Mouse (Mus musculus) erythroblast, adult 5-6 weeks (primary cell): ENCODE data around the gene Ssbp2. TPM values are rescaled to one million over a fixed set of nuclear protein-coding genes. Genes with fewer than 3 reads are reported as not detected.

Source experiments
- ATAC-seq: replicated peaks from 2 replicates; pipeline ENCODE4 v1.8.0; 2016; ENCODE audit warnings: moderate number of reproducible peaks, mild to moderate bottlenecking, moderate TSS enrichment, inconsistent platforms; ENCODE audit not compliant: poor library complexity, low FRiP score, severe bottlenecking
- total RNA-seq, 2 experiments: library from RNA; stranded (forward) in 1 of 2; stranded (reverse) in 1 of 2; fragments of 150-400 nt in 1 of 2; fragments of 200-764, 138-1000 nt in 1 of 2; gene quantifications; 2 replicates each; pipeline versions ENCODE4 v1.2.3 to v1.2.4; 2015 to 2017; ENCODE audit warnings: low replicate concordance in 2 of 2

Gene Ssbp2
- total RNA-seq (2015; ENCODE audit: low replicate concordance) (13.8 and 16.1 TPM in 2 replicates), total RNA-seq (2017; ENCODE audit: low replicate concordance) (21.4 and 34.3 TPM in 2 replicates)

DNA sequence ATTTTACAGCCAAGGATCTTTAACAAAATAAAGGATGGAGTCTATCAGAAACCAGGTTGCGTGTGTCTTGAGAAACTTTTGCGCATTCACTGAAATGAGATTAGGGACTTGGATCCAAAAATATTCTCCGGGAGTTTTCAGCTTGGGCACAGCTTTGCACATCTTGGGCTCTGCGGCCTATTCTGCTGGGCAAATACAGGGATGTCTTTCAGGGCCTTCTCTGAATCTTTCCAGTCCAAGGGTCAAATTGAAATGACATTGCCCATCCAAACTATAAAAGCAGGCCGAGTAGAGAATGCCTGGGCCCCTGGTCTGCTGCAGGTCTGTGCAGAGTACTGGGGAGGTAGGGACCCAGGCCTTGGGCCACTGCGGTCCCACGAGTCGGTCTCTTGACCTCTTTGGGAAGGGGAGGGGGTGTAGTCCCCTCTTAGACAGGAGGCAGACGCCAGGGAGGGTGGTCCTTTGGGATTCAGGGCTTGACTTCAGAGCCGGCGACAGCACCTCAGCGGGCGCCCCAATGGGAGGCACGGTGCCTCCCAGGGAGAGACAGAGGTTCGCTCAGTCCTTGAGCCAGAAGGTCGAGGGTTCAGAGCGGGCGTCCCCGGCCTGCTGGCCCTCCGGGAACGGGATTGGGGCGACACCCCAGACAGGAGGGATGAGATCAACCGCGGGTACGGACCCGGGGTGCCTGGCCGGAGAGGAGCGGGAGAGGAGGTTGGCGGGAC is at the start of gene Ssbp2:
TSS of gene Ssbp2 (plus strand) at position 388 of the 725 bp plus-strand sequence.
- ATAC-seq = peak; percentile 47

- ATAC-seq = no peak
Measured at GRCm38 (mm10) chr13:91413752-91414503, 46.2 kb upstream of the Ssbp2 start.

DNA sequence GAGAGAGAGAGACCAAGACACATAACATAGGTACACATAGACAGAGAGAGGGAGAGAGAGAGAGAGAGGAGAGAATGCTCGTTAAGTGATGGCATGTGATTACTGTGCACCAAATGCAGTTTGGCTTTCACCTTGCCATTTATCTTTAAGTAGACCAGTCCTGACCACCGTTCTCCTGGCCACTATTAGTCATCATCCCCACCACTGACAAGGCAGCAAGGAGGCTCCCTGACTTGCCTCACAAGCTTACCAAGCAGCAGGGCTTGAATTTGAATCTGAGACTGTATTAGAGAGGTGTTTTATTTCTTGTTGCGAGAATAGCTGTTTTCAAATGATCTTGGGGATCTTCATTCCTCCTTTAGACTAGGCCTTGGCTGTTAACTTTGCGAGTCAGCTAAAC is 44.2 kb upstream of the Ssbp2 start:
- ATAC-seq = no peak

DNA sequence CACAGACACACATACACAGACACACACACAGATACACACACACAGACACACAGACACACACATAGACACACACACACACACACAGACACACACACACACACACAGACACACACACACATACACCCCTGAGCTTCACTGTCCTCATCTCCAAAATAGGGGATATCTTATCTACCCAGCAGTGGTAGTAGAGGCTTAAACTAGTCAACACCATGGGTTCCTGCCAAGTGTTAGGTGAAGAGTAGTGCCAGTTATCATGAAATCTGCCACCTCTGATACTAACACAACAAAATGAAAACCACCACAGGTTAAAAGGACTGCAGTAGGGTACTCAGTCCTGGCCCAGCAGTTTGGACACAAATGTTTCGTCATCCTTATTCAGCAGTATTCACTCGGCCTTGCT is 43.4 kb upstream of the Ssbp2 start:
- ATAC-seq = peak; percentile 58; the same call in 1 of the 2 replicates

- ATAC-seq = 0 out of 2 replicates have a peak, but pooled peaks have one; percentile 44
Measured at GRCm38 (mm10) chr13:91421387-91421949, 38.6 kb upstream of the Ssbp2 start.

- ATAC-seq = peak; percentile 58; the same call in 1 of the 2 replicates
Measured at GRCm38 (mm10) chr13:91430867-91431266, 29.2 kb upstream of the Ssbp2 start.

DNA sequence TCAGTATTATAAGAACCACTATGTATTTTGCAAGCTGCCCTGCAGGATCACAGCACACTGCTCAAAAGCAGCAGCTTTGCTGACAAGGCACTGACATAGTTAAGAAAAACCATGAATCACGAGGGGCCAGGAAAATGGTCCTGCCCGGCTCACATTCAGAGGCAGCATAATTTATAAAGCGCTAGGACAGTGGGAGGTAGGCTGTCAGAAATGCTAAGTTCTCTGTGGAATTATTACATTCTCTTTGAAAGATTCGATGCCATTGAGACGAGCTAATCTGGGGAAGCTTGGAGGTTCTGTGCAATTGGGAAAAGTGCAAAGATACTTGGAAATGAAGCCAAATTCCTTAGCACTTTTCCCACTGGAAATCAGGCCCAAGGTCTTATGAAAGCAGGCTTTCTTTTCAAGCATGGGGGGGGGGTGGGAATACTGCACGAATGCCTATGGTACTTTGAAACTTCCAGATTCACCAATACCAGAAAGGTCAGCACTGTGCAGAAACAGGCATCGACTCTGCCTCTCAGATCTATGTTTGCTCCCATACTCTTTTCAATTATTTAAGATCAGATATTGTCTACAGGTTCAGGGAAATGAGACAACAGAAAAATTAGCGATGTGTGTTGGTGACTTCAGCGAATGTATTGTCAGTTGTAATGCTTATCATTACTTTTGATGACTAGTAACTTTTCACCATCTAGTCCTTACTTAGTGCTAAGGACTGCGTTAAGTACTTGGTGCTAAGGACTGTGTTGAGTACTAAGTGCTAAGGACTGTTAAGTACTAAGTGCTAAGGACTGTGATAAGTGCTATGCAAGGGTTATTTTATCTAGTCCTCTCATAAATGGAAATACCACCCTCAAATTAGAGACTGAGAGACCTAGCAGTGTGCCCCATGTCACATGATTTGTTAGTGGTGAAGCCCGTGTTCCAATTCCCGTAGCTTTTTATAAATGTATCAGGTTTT is 28.4 kb upstream of the Ssbp2 start:
- ATAC-seq = no peak; the same call in 1 of the 2 replicates

- ATAC-seq = no peak
Measured at GRCm38 (mm10) chr13:91433021-91433420, 27.1 kb upstream of the Ssbp2 start.

- no peak for ATAC-seq
Measured at GRCm38 (mm10) chr13:91437931-91438330, 22.2 kb upstream of the Ssbp2 start.

GRCm38 (mm10) chr13:91441476-91441875 is 18.6 kb upstream of the Ssbp2 start:
- ATAC-seq = no peak

GRCm38 (mm10) chr13:91446728-91447127 is 13.4 kb upstream of the Ssbp2 start:
- ATAC-seq = no peak

DNA sequence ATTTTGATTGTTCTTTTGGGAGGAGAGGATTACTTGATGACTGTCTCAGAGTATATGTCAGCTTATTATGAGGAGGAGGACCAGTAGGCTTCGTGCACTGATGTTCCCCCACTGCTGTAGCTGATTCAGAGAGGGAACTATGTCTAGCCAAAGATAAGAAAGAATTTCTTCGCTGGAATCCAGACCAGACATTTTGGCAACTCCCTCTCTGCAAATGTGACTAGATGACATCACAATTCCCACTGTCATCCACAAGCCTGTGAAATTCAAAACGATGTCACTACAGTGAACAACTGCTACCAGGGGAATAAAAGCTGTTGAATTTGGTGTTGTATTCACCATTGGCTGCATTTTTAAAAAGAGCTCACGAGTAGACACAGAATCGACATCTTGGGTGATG is 11.1 kb upstream of the Ssbp2 start:
- no peak for ATAC-seq

GRCm38 (mm10) chr13:91451405-91452166 is 8.5 kb upstream of the Ssbp2 start:
- no peak for ATAC-seq

DNA sequence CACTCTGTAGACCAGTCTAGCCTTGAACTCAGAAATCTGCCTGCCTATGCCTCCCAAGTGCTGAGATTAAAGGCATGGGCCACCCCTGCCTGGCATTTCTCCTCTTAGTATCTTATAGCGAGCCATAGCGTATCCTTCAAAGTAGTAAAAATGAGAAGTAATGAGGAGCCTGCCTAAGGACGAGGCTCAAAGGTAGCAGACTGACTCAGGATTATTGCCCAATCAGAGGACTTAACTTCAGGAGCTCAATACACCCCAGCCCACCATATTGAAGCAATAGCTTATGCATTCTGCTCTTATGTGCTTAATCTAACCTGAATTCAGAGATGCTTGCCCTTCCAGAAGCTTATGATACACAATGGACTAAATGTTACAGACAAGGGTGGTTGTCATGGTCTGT is 7.8 kb upstream of the Ssbp2 start:
- ATAC-seq = no peak

GRCm38 (mm10) chr13:91453236-91453635 is 6.8 kb upstream of the Ssbp2 start:
- ATAC-seq = no peak

DNA sequence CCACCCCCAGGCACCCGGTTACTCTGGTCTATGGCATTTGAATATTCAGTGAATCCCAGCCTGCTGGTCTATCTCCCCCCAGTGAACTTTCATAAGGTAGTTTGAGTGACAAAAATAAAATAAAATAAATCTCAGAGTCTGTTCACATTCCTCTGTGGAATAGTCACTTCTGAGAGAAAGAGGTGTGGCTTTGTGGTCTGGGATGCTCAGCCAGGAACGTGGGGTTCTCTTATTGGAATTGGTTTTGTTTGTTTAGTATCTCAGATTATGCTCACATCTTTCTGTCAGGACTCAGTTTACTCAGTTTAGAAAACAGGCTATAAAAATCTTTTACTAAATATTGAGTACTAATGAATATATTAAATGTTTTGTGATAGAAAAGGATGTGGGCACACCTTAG is 4.0 kb upstream of the Ssbp2 start:
- ATAC-seq = no peak

GRCm38 (mm10) chr13:91456735-91457134 is 3.3 kb upstream of the Ssbp2 start:
- ATAC-seq = no peak

GRCm38 (mm10) chr13:91457974-91458373 is 2.1 kb upstream of the Ssbp2 start:
- no peak for ATAC-seq

DNA sequence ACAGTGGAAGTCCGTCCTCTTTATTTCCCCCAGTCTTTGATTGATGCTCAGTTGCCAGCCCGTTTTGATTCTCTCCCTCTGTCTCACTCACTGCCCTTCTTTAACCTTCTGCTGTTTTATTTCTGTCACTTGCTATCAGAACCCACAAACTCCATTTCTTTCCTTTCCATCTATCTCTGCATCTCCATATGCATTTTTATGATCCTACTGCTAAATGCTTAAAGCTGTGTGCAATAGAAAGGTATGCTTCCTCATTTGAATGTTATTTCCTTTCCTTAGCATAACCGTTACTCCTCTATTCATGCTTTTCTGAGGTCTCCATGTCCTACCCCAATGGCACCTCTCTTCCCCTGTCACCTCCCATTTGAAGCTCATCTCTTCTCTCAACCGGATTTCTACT is 594 bp upstream of the Ssbp2 start:
- no peak for ATAC-seq
